Mouse (Mus musculus) MEL (cell line): ENCODE results near the gene Psme3. TPM values are rescaled to one million over a fixed set of nuclear protein-coding genes. Genes with fewer than 3 reads are reported as not detected.

Experiments
- polyA plus RNA-seq, 2 experiments: library from polyadenylated mRNA; stranded (reverse) in 1 of 2; unstranded in 1 of 2; fragments of >175 nt in 1 of 2; fragments of >200 nt in 1 of 2; gene quantifications; 2 replicates each; pipeline versions ENCODE4 v1.2.1 to v1.2.4; 2012; ENCODE audit warnings: low replicate concordance in 2 of 2, low read depth in 1 of 2; ENCODE audit not compliant: insufficient read length in 2 of 2, insufficient read depth in 1 of 2, missing spikeins in 1 of 2
- total RNA-seq: library from RNA; depleted of rRNA; stranded (reverse); fragments of 300-350 nt; gene quantifications from 2 replicates; pipeline ENCODE4 v1.2.3, GENCODE M21; 2012; rRNA removed

Psme3 gene
- total and polyA plus RNA-seq, 3 experiments = 139 to 446 (median 369) TPM

Other genes starting within 250 kb of the Psme3 start
Only the 30 nearest of the 31 such genes appear.
- not detected in 2 replicates for gene Hsd17b1, start 237.8 kb upstream of the Psme3 start, total RNA-seq
- gene Hsd17b1, start 237.8 kb upstream of the Psme3 start, polyA plus RNA-seq = not detected
- 34.8 and 42.9 TPM in 2 replicates for gene Coasy, start 233.6 kb upstream of the Psme3 start, total RNA-seq
- 10 to 100 TPM in 1 of 2 experiments, not detected in 1; 44.2 TPM for gene Coasy, start 233.6 kb upstream of the Psme3 start, polyA plus RNA-seq
- gene Mlx, start 228.9 kb upstream of the Psme3 start, total RNA-seq = 70.8 and 75.9 TPM in 2 replicates
- 10 to 100 TPM in 1 of 2 experiments, not detected in 1; 57.5 TPM for gene Mlx, start 228.9 kb upstream of the Psme3 start, polyA plus RNA-seq
- gene Psmc3ip, start 220.8 kb upstream of the Psme3 start, total RNA-seq = 9.1 and 14.5 TPM in 2 replicates
- gene Psmc3ip, start 220.8 kb upstream of the Psme3 start, polyA plus RNA-seq = 1 to 10 TPM in 1 of 2 experiments, not detected in 1; 8.2 TPM
- gene Retreg3, start 196.3 kb upstream of the Psme3 start, total RNA-seq = 17.0 and 24.6 TPM in 2 replicates
- gene Retreg3, start 196.3 kb upstream of the Psme3 start, polyA plus RNA-seq = 10 to 100 TPM in 1 of 2 experiments, not detected in 1; 23.4 TPM
- 60.0 and 68.1 TPM in 2 replicates for gene Tubg1, start 196.3 kb upstream of the Psme3 start, total RNA-seq
- gene Tubg1, start 196.3 kb upstream of the Psme3 start, polyA plus RNA-seq = 100 to 1,000 TPM; 125 to 183 TPM
- not detected in 2 replicates for gene Tubg2, start 160.3 kb upstream of the Psme3 start, total RNA-seq
- not detected for gene Tubg2, start 160.3 kb upstream of the Psme3 start, polyA plus RNA-seq
- gene Cntnap1, start 145.7 kb upstream of the Psme3 start, total RNA-seq = not detected in 2 replicates
- under 1 TPM in 1 of 2 experiments, not detected in 1; 0.01 TPM for gene Cntnap1, start 145.7 kb upstream of the Psme3 start, polyA plus RNA-seq
- gene Plekhh3, start 144.9 kb upstream of the Psme3 start, total RNA-seq = 0.81 and 1.4 TPM in 2 replicates
- 1 to 10 TPM in 1 of 2 experiments, not detected in 1; 1.5 TPM for gene Plekhh3, start 144.9 kb upstream of the Psme3 start, polyA plus RNA-seq
- gene Ccr10, start 140.8 kb upstream of the Psme3 start, total RNA-seq = not detected in 2 replicates
- not detected for gene Ccr10, start 140.8 kb upstream of the Psme3 start, polyA plus RNA-seq
- 5.0 and 6.3 TPM in 2 replicates for gene Ezh1, start 89.8 kb upstream of the Psme3 start, total RNA-seq
- gene Ezh1, start 89.8 kb upstream of the Psme3 start, polyA plus RNA-seq = 1 to 10 TPM in 1 of 2 experiments, not detected in 1; 8.4 TPM
- gene Ramp2, start 70.2 kb upstream of the Psme3 start, total RNA-seq = 0.12 TPM in 1 of 2 replicates, not detected in the other
- not detected for gene Ramp2, start 70.2 kb upstream of the Psme3 start, polyA plus RNA-seq
- 68.4 and 75.5 TPM in 2 replicates for gene Vps25, start 62.5 kb upstream of the Psme3 start, total RNA-seq
- gene Vps25, start 62.5 kb upstream of the Psme3 start, polyA plus RNA-seq = 100 to 1,000 TPM in 1 of 2 experiments, not detected in 1; 107 TPM
- 0.72 and 0.92 TPM in 2 replicates for gene Wnk4, start 55.6 kb upstream of the Psme3 start, total RNA-seq
- gene Wnk4, start 55.6 kb upstream of the Psme3 start, polyA plus RNA-seq = 1 to 10 TPM in 1 of 2 experiments, not detected in 1; 3.4 TPM
- 2.4 TPM in 2 replicates for gene Cntd1, start 37.2 kb upstream of the Psme3 start, total RNA-seq
- gene Cntd1, start 37.2 kb upstream of the Psme3 start, polyA plus RNA-seq = under 1 TPM in 1 of 2 experiments, not detected in 1; 0.84 TPM
- 294 and 325 TPM in 2 replicates for gene Coa3, start 37.1 kb upstream of the Psme3 start, total RNA-seq
- 100 to 1,000 TPM in 1 of 2 experiments, not detected in 1; 120 TPM for gene Coa3, start 37.1 kb upstream of the Psme3 start, polyA plus RNA-seq
- 167 and 181 TPM in 2 replicates for gene Becn1, start 13.9 kb upstream of the Psme3 start, total RNA-seq
- 100 to 1,000 TPM in 1 of 2 experiments, not detected in 1; 122 TPM for gene Becn1, start 13.9 kb upstream of the Psme3 start, polyA plus RNA-seq
- 9.1 and 12.1 TPM in 2 replicates for gene Aoc2, start 8.8 kb downstream of the Psme3 start, total RNA-seq
- 10 to 100 TPM in 1 of 2 experiments, not detected in 1; 21.1 TPM for gene Aoc2, start 8.8 kb downstream of the Psme3 start, polyA plus RNA-seq
- gene Aoc3, start 14.4 kb downstream of the Psme3 start, total RNA-seq = 0.62 and 0.69 TPM in 2 replicates
- 1 to 10 TPM in 1 of 2 experiments, not detected in 1; 2.2 TPM for gene Aoc3, start 14.4 kb downstream of the Psme3 start, polyA plus RNA-seq
- gene G6pc, start 51.3 kb downstream of the Psme3 start, total RNA-seq = not detected in 2 replicates
- gene G6pc, start 51.3 kb downstream of the Psme3 start, polyA plus RNA-seq = not detected
- 133 TPM in 2 replicates for gene Aarsd1, start 101.4 kb downstream of the Psme3 start, total RNA-seq
- gene Aarsd1, start 101.4 kb downstream of the Psme3 start, polyA plus RNA-seq = 100 to 1,000 TPM in 1 of 2 experiments, 10 to 100 TPM in 1; 80.5 to 371 TPM
- gene Gm27029, start 108.6 kb downstream of the Psme3 start, total RNA-seq = 6.8 and 7.4 TPM in 2 replicates
- gene Gm27029, start 108.6 kb downstream of the Psme3 start, polyA plus RNA-seq = 1 to 10 TPM in 1 of 2 experiments, not detected in 1; 4.2 TPM
- 8.5 and 9.2 TPM in 2 replicates for gene Rundc1, start 108.9 kb downstream of the Psme3 start, total RNA-seq
- 10 to 100 TPM in 1 of 2 experiments, not detected in 1; 13.1 TPM for gene Rundc1, start 108.9 kb downstream of the Psme3 start, polyA plus RNA-seq
- 1.4 and 1.6 TPM in 2 replicates for gene Ptges3l, start 109.1 kb downstream of the Psme3 start, total RNA-seq
- 1 to 10 TPM in 1 of 2 experiments, not detected in 1; 2.3 TPM for gene Ptges3l, start 109.1 kb downstream of the Psme3 start, polyA plus RNA-seq
- gene Rpl27, start 126.1 kb downstream of the Psme3 start, total RNA-seq = 2,405 and 2,621 TPM in 2 replicates
- gene Rpl27, start 126.1 kb downstream of the Psme3 start, polyA plus RNA-seq = 100 to 1,000 TPM in 1 of 2 experiments, not detected in 1; 595 TPM
- 37.5 and 64.4 TPM in 2 replicates for gene Ifi35, start 132.2 kb downstream of the Psme3 start, total RNA-seq
- 100 to 1,000 TPM in 1 of 2 experiments, 10 to 100 TPM in 1; 35.5 to 146 TPM for gene Ifi35, start 132.2 kb downstream of the Psme3 start, polyA plus RNA-seq
- gene Rnd2, start 148.8 kb downstream of the Psme3 start, total RNA-seq = 4.2 and 6.4 TPM in 2 replicates
- 10 to 100 TPM in 1 of 2 experiments, not detected in 1; 18.6 TPM for gene Rnd2, start 148.8 kb downstream of the Psme3 start, polyA plus RNA-seq
- gene Vat1, start 150.0 kb downstream of the Psme3 start, total RNA-seq = 43.9 and 49.5 TPM in 2 replicates
- 100 to 1,000 TPM in 1 of 2 experiments, not detected in 1; 125 TPM for gene Vat1, start 150.0 kb downstream of the Psme3 start, polyA plus RNA-seq
- 35.3 and 37.1 TPM in 2 replicates for gene Brca1, start 235.7 kb downstream of the Psme3 start, total RNA-seq
- 1,000 to 10,000 TPM in 1 of 2 experiments, 10 to 100 TPM in 1; 25.7 to 1,155 TPM for gene Brca1, start 235.7 kb downstream of the Psme3 start, polyA plus RNA-seq
- gene Nbr1, start 235.9 kb downstream of the Psme3 start, total RNA-seq = 38.6 and 39.4 TPM in 2 replicates
- 10 to 100 TPM in 1 of 2 experiments, not detected in 1; 52.3 TPM for gene Nbr1, start 235.9 kb downstream of the Psme3 start, polyA plus RNA-seq